ENCODE assay signal across 12 mouse cellular contexts in the genomic region with DNA sequence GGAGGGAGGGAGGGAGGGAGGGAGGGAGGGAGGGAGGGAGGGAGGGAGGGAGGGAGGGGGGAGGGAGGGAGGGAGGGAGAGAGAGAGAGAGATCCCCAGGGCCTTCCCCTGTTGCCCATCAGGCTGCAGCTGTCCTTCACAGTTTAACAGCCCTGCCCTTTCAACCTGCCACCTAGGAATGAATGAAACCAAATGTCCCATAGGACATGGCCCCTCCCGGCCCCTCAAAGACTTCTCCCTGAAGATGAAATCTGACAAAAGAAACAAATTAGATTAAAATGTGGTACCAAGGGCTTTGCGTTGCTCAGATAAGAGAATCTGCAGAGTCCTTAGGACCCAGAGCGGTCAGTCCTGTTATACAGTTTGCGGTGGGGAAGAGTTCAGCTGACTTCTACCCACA.
DNase-seq lines count a peak whose midpoint lies in the region; ATAC-seq lines count a peak whose summit lies in the region.
"Had no signal": no experiment of that assay in that cellular context is flagged by ENCODE, and none has a peak within 500 bp of the region (broad histone marks: within the 10 kb centered on the region; RNA-seq: fewer than 3 reads in every experiment).

No protein-coding gene starts in this region.

- no peak overlapping the region for H3K27ac ChIP-seq in forebrain, embryonic 11.5 days (ENCODE audit: low read depth, low read length)
- H3K27ac ChIP-seq in forebrain, embryonic 16.5 days (ENCODE audit: low read length): no peak overlapping the region
- H3K27ac ChIP-seq in midbrain, embryonic 10.5 days (replicated peaks): peak overlapping the region; percentile 74
- H3K27ac ChIP-seq in midbrain, embryonic 15.5 days: no peak overlapping the region
- no peak overlapping the region for H3K27ac ChIP-seq in midbrain, embryonic 12.5 days (replicated peaks)
- H3K27ac ChIP-seq: heart, embryonic 10.5 days; liver, embryonic 14.5 days; stomach, postnatal 0 days had no signal

- no peak for DNase-seq in forebrain, embryonic 11.5 days (ENCODE audit: low spot score)
- peak; percentile 15 for DNase-seq in midbrain, embryonic 10.5 days (ENCODE audit: low spot score)
- DNase-seq in cerebellum, adult 9-11 months: peak; percentile 30
- no peak for DNase-seq in kidney, adult 11 months

- no peak overlapping the region for H3K4me2 ChIP-seq in forebrain, embryonic 11.5 days (ENCODE audit: low read depth, low read length, severe bottlenecking)
- H3K4me2 ChIP-seq in forebrain, embryonic 16.5 days (ENCODE audit: low read length): no peak overlapping the region
- no peak overlapping the region for H3K4me2 ChIP-seq in midbrain, embryonic 15.5 days
- H3K4me2 ChIP-seq in midbrain, embryonic 12.5 days (replicated peaks): no peak overlapping the region

- peaks cover 6% of the 10 kb centered on the region; the same call in 1 of the 2 replicates for H3K4me1 ChIP-seq in forebrain, embryonic 11.5 days (replicated peaks; ENCODE audit: control insufficient read depth, insufficient read depth, low read length)
- peaks cover 16% of the 10 kb centered on the region for H3K4me1 ChIP-seq in forebrain, embryonic 16.5 days (replicated peaks; ENCODE audit: control insufficient read depth, insufficient read depth, low read length)
- H3K4me1 ChIP-seq in midbrain, embryonic 10.5 days: peaks cover 24% of the 10 kb centered on the region
- H3K4me1 ChIP-seq in midbrain, embryonic 15.5 days: peaks cover 33% of the 10 kb centered on the region
- H3K4me1 ChIP-seq in midbrain, embryonic 12.5 days: peaks cover 18% of the 10 kb centered on the region; the same call in 1 of the 2 replicates

- H3K9ac ChIP-seq in forebrain, embryonic 11.5 days (ENCODE audit: low read length): no peak overlapping the region
- no peak overlapping the region for H3K9ac ChIP-seq in forebrain, embryonic 16.5 days (replicated peaks; ENCODE audit: low read depth, low read length)
- no peak overlapping the region for H3K9ac ChIP-seq in midbrain, embryonic 15.5 days
- no peak overlapping the region for H3K9ac ChIP-seq in midbrain, embryonic 12.5 days (replicated peaks)
- H3K9ac ChIP-seq: hindbrain, embryonic 15.5 days; liver, embryonic 14.5 days had no signal

- no peaks in the 10 kb centered on the region for H3K36me3 ChIP-seq in forebrain, embryonic 11.5 days (ENCODE audit: control insufficient read depth, insufficient read depth, low read length)
- no peaks in the 10 kb centered on the region for H3K36me3 ChIP-seq in forebrain, embryonic 16.5 days (ENCODE audit: control insufficient read depth, insufficient read depth)
- no peaks in the 10 kb centered on the region for H3K36me3 ChIP-seq in midbrain, embryonic 10.5 days
- H3K36me3 ChIP-seq in midbrain, embryonic 15.5 days (replicated peaks): no peaks in the 10 kb centered on the region
- H3K36me3 ChIP-seq in midbrain, embryonic 12.5 days: no peaks in the 10 kb centered on the region
- H3K36me3 ChIP-seq: heart, embryonic 10.5 days; hindbrain, embryonic 15.5 days had no signal

- H3K27me3 ChIP-seq in forebrain, embryonic 11.5 days (ENCODE audit: control insufficient read depth, insufficient read depth, low read length): no peaks in the 10 kb centered on the region; the same call in 1 of the 2 replicates
- H3K27me3 ChIP-seq in forebrain, embryonic 16.5 days (replicated peaks; ENCODE audit: control insufficient read depth, insufficient read depth, low read length): no peaks in the 10 kb centered on the region
- peaks cover 21% of the 10 kb centered on the region for H3K27me3 ChIP-seq in midbrain, embryonic 10.5 days (ENCODE audit: low read depth, poor library complexity, severe bottlenecking)
- no peaks in the 10 kb centered on the region for H3K27me3 ChIP-seq in midbrain, embryonic 15.5 days (replicated peaks)
- H3K27me3 ChIP-seq in midbrain, embryonic 12.5 days: peaks cover 3% of the 10 kb centered on the region
- H3K27me3 ChIP-seq: hindbrain, embryonic 15.5 days had no signal

- 70% methylated on average over 4 of the region's 4 CpGs for WGBS in forebrain, embryonic 11.5 days
- 76% methylated on average over 4 of the region's 4 CpGs for WGBS in forebrain, embryonic 16.5 days
- 65% methylated on average over 4 of the region's 4 CpGs for WGBS in midbrain, embryonic 10.5 days
- 50% methylated on average over 4 of the region's 4 CpGs for WGBS in midbrain, embryonic 15.5 days
- WGBS in midbrain, embryonic 12.5 days: 52% methylated on average over 4 of the region's 4 CpGs

- no peaks in the 10 kb centered on the region for H3K9me3 ChIP-seq in forebrain, embryonic 11.5 days (ENCODE audit: control insufficient read depth, low read length)
- H3K9me3 ChIP-seq in forebrain, embryonic 16.5 days (ENCODE audit: control insufficient read depth, low read length): no peaks in the 10 kb centered on the region
- H3K9me3 ChIP-seq in midbrain, embryonic 10.5 days (replicated peaks): no peaks in the 10 kb centered on the region
- no peaks in the 10 kb centered on the region for H3K9me3 ChIP-seq in midbrain, embryonic 15.5 days
- H3K9me3 ChIP-seq in midbrain, embryonic 12.5 days: no peaks in the 10 kb centered on the region
- H3K9me3 ChIP-seq: heart, embryonic 10.5 days; hindbrain, embryonic 15.5 days had no signal

- H3K4me3 ChIP-seq in forebrain, embryonic 11.5 days (ENCODE audit: low read depth, low read length): no peak overlapping the region
- H3K4me3 ChIP-seq in forebrain, embryonic 16.5 days (replicated peaks; ENCODE audit: low read length): no peak overlapping the region
- no peak overlapping the region for H3K4me3 ChIP-seq in midbrain, embryonic 10.5 days
- no peak overlapping the region for H3K4me3 ChIP-seq in midbrain, embryonic 15.5 days
- no peak overlapping the region for H3K4me3 ChIP-seq in midbrain, embryonic 12.5 days
- H3K4me3 ChIP-seq: heart, embryonic 10.5 days; hindbrain, embryonic 15.5 days had no signal

- ATAC-seq in forebrain, embryonic 11.5 days (replicated peaks; ENCODE audit: low FRiP score): 0 out of 2 replicates have a peak, but pooled peaks have one; percentile 22
- no peak for ATAC-seq in forebrain, embryonic 16.5 days
- no peak for ATAC-seq in midbrain, embryonic 15.5 days (replicated peaks)
- 0 out of 2 replicates have a peak, but pooled peaks have one; percentile 25 for ATAC-seq in midbrain, embryonic 12.5 days (ENCODE audit: low FRiP score, low read depth)
- no peak for ATAC-seq in megakaryocyte, adult 5-6 weeks (ENCODE audit: poor library complexity, severe bottlenecking)

Comparison
In these comparisons a context has a peak if more than half of its experiments do, and no peak if none do; other contexts are left out.
1. ATAC-seq: peak in forebrain, embryonic 11.5 days (single experiment) and midbrain, embryonic 12.5 days (single experiment); none in forebrain, embryonic 16.5 days (single experiment), midbrain, embryonic 15.5 days (single experiment) and megakaryocyte, adult 5-6 weeks (single experiment).
2. DNase-seq: peak in midbrain, embryonic 10.5 days (single experiment) and cerebellum, adult 9-11 months (single experiment); none in forebrain, embryonic 11.5 days (single experiment) and kidney, adult 11 months (single experiment).